Mouse (Mus musculus) small intestine, adult 2 months (tissue): ENCODE data around the gene Wdr4. TPM values are rescaled to one million over a fixed set of nuclear protein-coding genes. Genes with fewer than 3 reads are reported as not detected.

Experiments
- H3K27ac ChIP-seq: fragments of 200-500 bp; 2 replicates; pipeline ENCODE4 v1.5.1; 2012; ENCODE audit warnings: low read depth, low read length, control low read depth, inconsistent platforms; ENCODE audit not compliant: insufficient read depth
- H3K27me3 ChIP-seq: fragments of 200-500 bp; 2 replicates; pipeline ENCODE4 v1.6.1; 2012; ENCODE audit warnings: mild to moderate bottlenecking, moderate library complexity, low read length, inconsistent platforms; ENCODE audit not compliant: control insufficient read depth, insufficient read depth
- H3K36me3 ChIP-seq: fragments of 200-500 bp; 2 replicates; pipeline ENCODE4 v1.6.1; 2012; ENCODE audit warnings: mild to moderate bottlenecking, low read length, control low read depth, inconsistent platforms; ENCODE audit not compliant: control insufficient read depth, insufficient read depth
- H3K4me1 ChIP-seq: fragments of 200-500 bp; 2 replicates; pipeline ENCODE4 v1.6.1; 2012; ENCODE audit warnings: low read length, inconsistent platforms, mixed read lengths; ENCODE audit not compliant: control insufficient read depth, insufficient read depth, insufficient read length
- H3K4me3 ChIP-seq: fragments of 200-500 bp; 2 replicates; pipeline ENCODE4 v1.5.1; 2012; ENCODE audit warnings: low read depth, mild to moderate bottlenecking, control low read depth, inconsistent platforms, low read length, moderate library complexity
- CTCF ChIP-seq: fragments of 200-500 bp; IDR thresholded peaks from 2 replicates; pipeline ENCODE4 v1.5.1; 2012; ENCODE audit warnings: low read depth, mild to moderate bottlenecking, control low read depth, inconsistent platforms, low read length, moderate library complexity, mixed read lengths; ENCODE audit not compliant: insufficient replicate concordance, insufficient read length; ENCODE audit errors: extremely low read depth
- POLR2A ChIP-seq: fragments of 200-500 bp; IDR thresholded peaks from 2 replicates; pipeline ENCODE4 v1.6.1; 2012; ENCODE audit warnings: low read depth, mild to moderate bottlenecking, control low read depth, inconsistent platforms, low read length, moderate library complexity
- WGBS: fragments of 180-500 bp; shearing (Covaris S2); methylation state at CpG from one replicate; pipeline ENCODE4 v1.1.7; 2018; 5-methylcytosine and 5-hydroxymethylcytosine counted together
- polyA plus RNA-seq: library from polyadenylated mRNA; depleted of rRNA; stranded (reverse); fragments of >200 nt; gene quantifications from 2 replicates; pipeline ENCODE4 v1.2.3, GENCODE M21; 2012

The Wdr4 gene
- polyA plus RNA-seq, 1 experiment: 25.4 TPM

DNA sequence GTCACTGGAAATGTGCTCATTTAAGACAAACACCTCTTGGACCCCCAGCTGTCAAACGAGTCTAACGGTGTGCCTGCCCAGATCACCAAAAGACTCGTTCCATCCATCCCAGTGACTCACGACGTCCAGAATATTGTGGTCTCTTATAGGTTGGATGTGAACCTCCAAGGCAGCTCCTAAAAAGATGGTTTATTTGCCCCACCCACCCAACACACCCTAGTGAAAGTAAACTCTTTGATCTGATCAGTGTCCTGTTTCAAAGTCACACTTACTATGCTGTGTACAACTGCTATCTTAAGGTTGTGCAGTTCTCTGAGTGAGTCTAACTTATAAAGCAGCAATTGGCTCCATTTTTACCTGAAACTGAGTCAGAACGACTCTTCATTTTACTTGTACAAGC, 7.2 kb downstream of the Wdr4 start:
- peak overlapping the region; percentile 87 for H3K4me3 ChIP-seq

DNA sequence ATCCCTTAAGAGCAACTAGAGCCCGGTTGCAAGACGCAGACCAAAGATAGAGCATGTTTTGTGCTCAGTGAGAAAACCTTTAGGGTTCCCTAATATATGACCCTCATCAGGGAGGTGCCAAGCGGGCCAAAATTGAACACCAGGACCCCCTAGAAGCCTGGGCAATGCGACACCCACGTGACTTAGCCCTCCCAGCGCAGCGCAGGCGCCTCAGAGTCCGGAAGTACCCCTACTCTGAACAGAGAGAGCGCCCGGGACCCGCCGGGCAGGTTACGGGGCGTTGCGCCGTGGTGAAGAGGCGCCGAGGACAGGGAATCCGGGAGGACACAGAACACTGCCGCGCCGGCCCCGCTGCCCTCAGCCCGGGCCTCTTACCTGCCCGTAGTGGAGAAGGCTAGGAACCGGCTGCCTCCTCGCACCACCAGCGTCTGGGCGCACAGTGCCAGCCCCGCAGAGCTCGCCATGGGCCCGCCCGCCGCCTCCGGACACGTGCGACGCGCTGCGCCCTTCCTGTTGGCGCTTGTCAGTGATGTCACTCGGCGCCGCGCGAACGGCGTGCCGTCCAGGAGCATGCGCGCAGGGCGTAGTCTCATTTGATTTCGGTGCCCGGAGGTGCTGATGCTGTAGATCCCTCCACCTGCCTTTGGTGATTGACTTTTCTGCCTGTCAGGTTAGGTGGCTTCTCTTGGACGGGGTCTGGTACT, 7.8 kb downstream of the Wdr4 start:
- Histone ChIP-seq H3K4me1 (peaks cover 4% of the 10 kb centered on the region; the same call in 1 of the 2 replicates), H3K27me3 (no peaks in the 10 kb centered on the region), H3K36me3 (peaks cover 10% of the 10 kb centered on the region), H3K27ac (no peak overlapping the region), H3K4me3 (peak overlapping the region; percentile 87)
- WGBS: under 1% methylated on average over 56 of the region's 56 CpGs
- TF ChIP-seq POLR2A: 0 out of 2 replicates have a peak, but pooled peaks have one; percentile 7
- no peak for TF ChIP-seq CTCF

More for the DNA sequence above, 7.2 kb downstream of the Wdr4 start:
- H3K27ac ChIP-seq: no peak overlapping the region
- H3K27me3 ChIP-seq: no peaks in the 10 kb centered on the region
- TF ChIP-seq CTCF: no peak
- peaks cover 8% of the 10 kb centered on the region for H3K36me3 ChIP-seq
- 9% methylated on average over 6 of the region's 6 CpGs for WGBS
- peaks cover 4% of the 10 kb centered on the region; the same call in 1 of the 2 replicates for H3K4me1 ChIP-seq

DNA sequence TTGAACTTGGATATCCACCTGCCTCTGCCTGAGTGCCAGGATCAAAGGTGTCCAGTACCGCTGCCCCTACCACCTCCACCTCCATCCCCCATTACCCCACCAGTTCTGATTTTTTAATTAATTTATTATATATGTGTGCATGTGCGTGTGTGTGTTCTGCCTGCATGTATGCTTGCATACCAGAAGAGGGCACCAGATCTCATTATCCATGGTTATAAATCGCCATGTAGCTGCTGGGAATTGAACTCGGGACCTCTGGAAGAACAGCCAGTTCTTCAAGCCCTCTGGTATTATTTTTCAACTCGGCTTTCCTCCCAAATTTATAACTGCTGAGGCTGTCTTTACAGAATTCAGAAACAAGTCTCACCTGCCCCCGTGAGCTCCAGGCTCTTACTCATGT, 8.8 kb downstream of the Wdr4 start:
- TF ChIP-seq CTCF (no peak), POLR2A (no peak)
- WGBS: 95% methylated on average over 6 of the region's 6 CpGs
- Histone ChIP-seq H3K27me3 (no peaks in the 10 kb centered on the region), H3K27ac (no peak overlapping the region), H3K4me3 (no peak overlapping the region), H3K36me3 (peaks cover 12% of the 10 kb centered on the region), H3K4me1 (0 out of 2 replicates have a peak, but pooled peaks cover 2% of the 10 kb centered on the region)

DNA sequence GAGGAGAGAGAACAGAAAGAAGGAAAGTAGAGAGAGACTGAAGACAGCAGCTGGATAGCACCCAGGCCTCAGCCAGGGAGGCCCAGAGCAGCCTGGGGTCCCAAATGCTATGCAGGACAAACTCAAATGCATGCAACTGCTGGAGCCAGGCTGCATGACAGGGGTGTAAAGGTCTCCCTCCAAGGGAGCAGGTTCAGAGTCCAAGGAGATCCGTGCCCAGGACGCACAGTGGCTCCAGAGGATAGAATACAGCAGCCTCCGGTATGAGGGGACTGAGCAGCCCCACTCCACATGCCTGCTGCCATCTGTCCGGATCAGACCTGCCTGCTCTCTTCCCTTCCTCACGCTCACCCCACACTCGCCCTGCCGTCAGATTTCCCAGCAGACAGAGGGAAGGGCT, 13.5 kb downstream of the Wdr4 start:
- TF ChIP-seq CTCF: no peak
- TF ChIP-seq POLR2A: no peak
- Histone ChIP-seq H3K27ac (no peak overlapping the region), H3K4me1 (0 out of 2 replicates have a peak, but pooled peaks cover 2% of the 10 kb centered on the region), H3K27me3 (no peaks in the 10 kb centered on the region), H3K4me3 (no peak overlapping the region), H3K36me3 (peaks cover 31% of the 10 kb centered on the region)
- 67% methylated on average over 7 of the region's 7 CpGs for WGBS

DNA sequence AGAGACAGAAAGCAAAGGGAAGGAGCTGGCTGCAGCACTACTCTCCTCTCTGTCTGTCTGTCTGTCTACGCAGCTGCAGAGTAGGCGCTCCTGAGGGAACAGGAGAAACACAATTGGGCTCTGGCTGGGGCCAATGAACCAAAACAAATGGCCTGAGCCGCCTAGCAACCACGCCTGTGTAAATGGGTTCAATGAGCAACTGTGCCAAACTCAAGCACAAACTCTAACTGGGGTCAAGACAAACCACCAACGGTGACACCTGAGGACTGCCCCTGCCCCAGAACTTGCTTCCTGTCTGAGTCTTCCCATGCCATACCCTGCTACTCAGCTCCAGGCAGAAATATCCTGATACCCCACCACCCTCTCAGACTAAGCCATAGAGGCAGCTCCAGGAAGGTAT, 14.8 kb downstream of the Wdr4 start:
- no peak for TF ChIP-seq CTCF
- Histone ChIP-seq H3K27ac (no peak overlapping the region), H3K27me3 (no peaks in the 10 kb centered on the region), H3K4me1 (0 out of 2 replicates have a peak, but pooled peaks cover 2% of the 10 kb centered on the region), H3K4me3 (no peak overlapping the region), H3K36me3 (peaks cover 36% of the 10 kb centered on the region)
- 55% methylated on average over 5 of the region's 5 CpGs for WGBS

DNA sequence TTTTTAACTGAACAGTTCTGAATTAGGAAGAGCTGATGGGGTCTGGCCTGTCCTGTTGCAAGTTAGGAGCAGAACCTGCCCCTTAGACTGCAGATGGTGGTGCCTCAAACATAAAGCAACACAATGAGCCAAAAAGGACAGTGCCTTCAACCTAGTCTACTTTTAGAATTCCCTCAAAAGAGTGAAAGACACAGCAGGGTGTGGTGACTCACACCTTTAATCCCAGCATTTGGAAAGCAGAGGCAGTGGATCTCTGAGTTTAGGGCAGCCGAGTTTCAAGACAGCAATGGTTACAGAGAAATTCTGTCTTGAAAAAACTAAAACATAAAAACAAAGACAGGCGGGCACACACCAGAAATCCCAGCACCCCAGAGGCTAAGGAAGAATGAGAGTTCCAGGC, 15.8 kb downstream of the Wdr4 start:
- Histone ChIP-seq H3K4me3 (no peak overlapping the region), H3K27ac (no peak overlapping the region), H3K27me3 (no peaks in the 10 kb centered on the region), H3K4me1 (0 out of 2 replicates have a peak, but pooled peaks cover 2% of the 10 kb centered on the region), H3K36me3 (peaks cover 39% of the 10 kb centered on the region)
- TF ChIP-seq CTCF (no peak), POLR2A (no peak)
- 93% methylated on average over 2 of the region's 2 CpGs for WGBS

DNA sequence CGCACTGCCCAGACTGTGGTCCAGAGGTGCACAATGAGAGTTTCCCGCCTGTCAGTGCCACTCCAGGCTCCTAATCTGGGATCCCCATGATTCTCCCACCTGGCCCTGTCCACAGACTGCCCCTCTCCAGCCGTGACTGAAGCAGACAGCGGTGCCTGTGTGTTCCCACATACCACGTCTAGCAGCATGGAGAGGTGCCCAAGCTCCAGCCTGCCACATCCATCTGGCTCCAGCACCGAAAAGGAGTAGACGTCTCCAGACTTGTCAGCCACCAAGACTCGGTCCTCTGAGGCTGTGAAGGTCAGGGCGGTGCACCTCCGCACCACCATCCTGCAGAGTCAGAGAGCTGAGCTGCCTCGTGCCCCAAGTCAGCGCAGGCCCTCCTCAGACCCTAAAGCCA, 16.4 kb downstream of the Wdr4 start:
- Histone ChIP-seq H3K27ac (no peak overlapping the region), H3K27me3 (no peaks in the 10 kb centered on the region), H3K4me3 (no peak overlapping the region), H3K4me1 (0 out of 2 replicates have a peak, but pooled peaks cover 2% of the 10 kb centered on the region), H3K36me3 (peaks cover 40% of the 10 kb centered on the region; the same call in 1 of the 2 replicates)
- WGBS: 94% methylated on average over 12 of the region's 12 CpGs
- TF ChIP-seq POLR2A (no peak), CTCF (no peak)
